Mouse (Mus musculus): ENCODE data around the gene Ptprd. TPM values are rescaled to one million over a fixed set of nuclear protein-coding genes. Genes with fewer than 3 reads are reported as not detected.
A peak's percentile ranks its signal among the peaks of the same experiment; 100 is the strongest.

Ptprd gene
- polyA plus RNA-seq, 1 experiment from 2014 or later = 76.0 TPM

DNA sequence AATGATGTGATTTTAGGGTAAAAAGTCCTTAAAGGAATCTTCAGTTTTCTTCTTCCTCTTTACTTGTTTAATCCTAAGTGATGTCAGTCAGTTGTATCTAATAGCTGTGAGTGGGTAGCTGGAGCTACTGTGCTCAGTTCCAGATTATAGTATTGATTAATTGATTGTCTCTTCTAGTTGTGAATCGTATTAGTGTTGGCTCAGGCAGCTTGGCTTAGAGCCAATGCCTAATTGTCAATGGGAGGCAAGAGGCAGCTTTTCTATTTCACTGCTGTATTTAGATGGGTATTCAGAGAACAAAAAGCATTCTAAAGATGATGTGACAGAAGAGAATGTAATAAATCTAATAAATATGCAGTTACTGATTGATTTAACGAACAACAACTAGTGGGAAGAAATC, 1461.1 kb downstream of the Ptprd start:
- no peak for ATAC-seq (ENCODE audit: low FRiP score, low TSS enrichment)

DNA sequence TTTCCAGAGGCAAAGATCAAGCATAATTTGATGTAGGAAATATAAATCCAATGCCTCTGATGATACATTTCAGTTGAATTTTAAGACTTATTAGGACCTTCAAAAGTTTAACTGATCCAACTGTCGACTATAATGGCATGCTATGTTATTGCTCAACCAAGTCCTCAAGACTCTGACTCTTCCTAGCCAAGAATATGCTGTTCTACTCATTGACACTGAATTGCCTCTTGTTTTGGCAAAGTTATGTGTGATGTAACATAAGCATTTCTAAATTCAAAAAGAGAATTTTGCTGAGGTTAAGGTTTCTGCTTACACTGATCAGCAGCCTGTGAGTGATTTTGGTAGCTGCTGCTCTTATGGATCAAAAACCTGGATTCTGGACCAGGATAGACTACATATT, 1475.9 kb downstream of the Ptprd start:
- DNase-seq (no peak), ATAC-seq (ENCODE audit: low FRiP score, low TSS enrichment) (no peak)
- H3K9me3 ChIP-seq (ENCODE audit: control insufficient read depth, low read length) = no peaks in the 10 kb centered on the region
- no peaks in the 10 kb centered on the region for H3K27me3 ChIP-seq (ENCODE audit: control insufficient read depth, insufficient read depth, low read length)
- no peak overlapping the region for H3K9ac ChIP-seq (replicated peaks; ENCODE audit: low read length)
- H3K4me3 ChIP-seq (replicated peaks; ENCODE audit: low read depth, low read length) = no peak overlapping the region
- no peaks in the 10 kb centered on the region for H3K36me3 ChIP-seq (ENCODE audit: control insufficient read depth, insufficient read depth, low read length)
- no peaks in the 10 kb centered on the region for H3K4me1 ChIP-seq (ENCODE audit: control insufficient read depth, insufficient read depth, low read length)
- 72% methylated on average over 1 of the region's 1 CpGs for WGBS
- H3K4me2 ChIP-seq (ENCODE audit: low read length) = no peak overlapping the region
- no peak overlapping the region for H3K27ac ChIP-seq (replicated peaks; ENCODE audit: low read depth, low read length)

More for the DNA sequence above, 1461.1 kb downstream of the Ptprd start:
- no peaks in the 10 kb centered on the region for H3K27me3 ChIP-seq (ENCODE audit: control insufficient read depth, insufficient read depth, low read length)
- peak; percentile 56 for DNase-seq
- 51% methylated on average over 2 of the region's 2 CpGs for WGBS
- no peak overlapping the region for H3K4me2 ChIP-seq (ENCODE audit: low read length)
- no peaks in the 10 kb centered on the region for H3K9me3 ChIP-seq (ENCODE audit: control insufficient read depth, low read length)
- no peaks in the 10 kb centered on the region for H3K4me1 ChIP-seq (ENCODE audit: control insufficient read depth, insufficient read depth, low read length)
- no peak overlapping the region for H3K4me3 ChIP-seq (replicated peaks; ENCODE audit: low read depth, low read length)
- no peak overlapping the region for H3K27ac ChIP-seq (replicated peaks; ENCODE audit: low read depth, low read length)
- H3K9ac ChIP-seq (replicated peaks; ENCODE audit: low read length) = no peak overlapping the region
- H3K36me3 ChIP-seq (ENCODE audit: control insufficient read depth, insufficient read depth, low read length) = no peaks in the 10 kb centered on the region

GRCm38 (mm10) chr4:76675726-76676125, 1536.0 kb downstream of the Ptprd start:
- DNase-seq (no peak), ATAC-seq (ENCODE audit: low FRiP score, low TSS enrichment) (no peak)
- no peaks in the 10 kb centered on the region for H3K4me1 ChIP-seq (ENCODE audit: control insufficient read depth, insufficient read depth, low read length)
- no peaks in the 10 kb centered on the region for H3K9me3 ChIP-seq (ENCODE audit: control insufficient read depth, low read length)
- no peak overlapping the region for H3K27ac ChIP-seq (replicated peaks; ENCODE audit: low read depth, low read length)
- H3K4me2 ChIP-seq (ENCODE audit: low read length) = no peak overlapping the region
- no peaks in the 10 kb centered on the region for H3K36me3 ChIP-seq (ENCODE audit: control insufficient read depth, insufficient read depth, low read length)
- no peak overlapping the region for H3K4me3 ChIP-seq (replicated peaks; ENCODE audit: low read depth, low read length)
- WGBS = 90% methylated on average over 3 of the region's 3 CpGs
- no peak overlapping the region for H3K9ac ChIP-seq (replicated peaks; ENCODE audit: low read length)
- no peaks in the 10 kb centered on the region for H3K27me3 ChIP-seq (ENCODE audit: control insufficient read depth, insufficient read depth, low read length)

DNA sequence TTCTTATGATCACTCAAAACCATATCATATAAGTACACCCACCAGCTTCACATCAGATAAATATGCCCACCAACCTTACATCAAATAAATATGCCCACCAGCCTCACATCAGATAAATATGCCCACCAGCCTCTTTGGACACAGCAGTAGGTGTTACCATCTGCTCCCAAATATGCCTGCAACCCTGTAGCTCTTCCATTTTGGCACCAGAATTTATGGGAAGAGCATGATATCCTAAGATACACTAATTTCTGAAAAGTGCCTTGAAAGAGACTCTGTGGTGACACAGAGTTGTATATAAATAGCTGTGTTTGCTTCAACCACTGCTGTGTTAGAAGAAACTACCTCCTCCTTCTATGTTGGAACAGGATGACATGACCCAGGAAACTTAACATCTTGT, 1538.5 kb downstream of the Ptprd start:
- Histone ChIP-seq H3K4me3 (replicated peaks; ENCODE audit: low read depth, low read length) (no peak overlapping the region), H3K4me2 (ENCODE audit: low read length) (no peak overlapping the region), H3K4me1 (ENCODE audit: control insufficient read depth, insufficient read depth, low read length) (no peaks in the 10 kb centered on the region), H3K27ac (replicated peaks; ENCODE audit: low read depth, low read length) (no peak overlapping the region), H3K27me3 (ENCODE audit: control insufficient read depth, insufficient read depth, low read length) (no peaks in the 10 kb centered on the region), H3K36me3 (ENCODE audit: control insufficient read depth, insufficient read depth, low read length) (no peaks in the 10 kb centered on the region), H3K9ac (replicated peaks; ENCODE audit: low read length) (no peak overlapping the region), H3K9me3 (ENCODE audit: control insufficient read depth, low read length) (no peaks in the 10 kb centered on the region)
- no peak for DNase-seq
- ATAC-seq (ENCODE audit: low FRiP score, low TSS enrichment) = no peak

- no peak overlapping the region for H3K27ac ChIP-seq (replicated peaks; ENCODE audit: low read depth, low read length)
- H3K4me3 ChIP-seq (replicated peaks; ENCODE audit: low read depth, low read length) = no peak overlapping the region
- H3K9ac ChIP-seq (replicated peaks; ENCODE audit: low read length) = no peak overlapping the region
- no peaks in the 10 kb centered on the region for H3K9me3 ChIP-seq (ENCODE audit: control insufficient read depth, low read length)
- no peaks in the 10 kb centered on the region for H3K36me3 ChIP-seq (ENCODE audit: control insufficient read depth, insufficient read depth, low read length)
- H3K27me3 ChIP-seq (ENCODE audit: control insufficient read depth, insufficient read depth, low read length) = no peaks in the 10 kb centered on the region
- H3K4me2 ChIP-seq (ENCODE audit: low read length) = no peak overlapping the region
- ATAC-seq (ENCODE audit: low FRiP score, low TSS enrichment) (no peak), DNase-seq (no peak)
- no peaks in the 10 kb centered on the region for H3K4me1 ChIP-seq (ENCODE audit: control insufficient read depth, insufficient read depth, low read length)
Observed at GRCm38 (mm10) chr4:76672653-76673052, 1539.1 kb downstream of the Ptprd start.

GRCm38 (mm10) chr4:76661725-76662124, 1550.0 kb downstream of the Ptprd start:
- Histone ChIP-seq H3K27ac (replicated peaks; ENCODE audit: low read depth, low read length) (no peak overlapping the region), H3K4me3 (replicated peaks; ENCODE audit: low read depth, low read length) (no peak overlapping the region), H3K4me2 (ENCODE audit: low read length) (no peak overlapping the region), H3K36me3 (ENCODE audit: control insufficient read depth, insufficient read depth, low read length) (no peaks in the 10 kb centered on the region), H3K27me3 (ENCODE audit: control insufficient read depth, insufficient read depth, low read length) (no peaks in the 10 kb centered on the region), H3K9me3 (ENCODE audit: control insufficient read depth, low read length) (no peaks in the 10 kb centered on the region), H3K9ac (replicated peaks; ENCODE audit: low read length) (no peak overlapping the region), H3K4me1 (ENCODE audit: control insufficient read depth, insufficient read depth, low read length) (no peaks in the 10 kb centered on the region)
- 54% methylated on average over 4 of the region's 4 CpGs for WGBS
- no peak for DNase-seq
- no peak for ATAC-seq (ENCODE audit: low FRiP score, low TSS enrichment)

GRCm38 (mm10) chr4:76660146-76660545, 1551.6 kb downstream of the Ptprd start:
- Histone ChIP-seq H3K4me1 (ENCODE audit: control insufficient read depth, insufficient read depth, low read length) (no peaks in the 10 kb centered on the region), H3K27ac (replicated peaks; ENCODE audit: low read depth, low read length) (no peak overlapping the region), H3K4me3 (replicated peaks; ENCODE audit: low read depth, low read length) (no peak overlapping the region), H3K27me3 (ENCODE audit: control insufficient read depth, insufficient read depth, low read length) (no peaks in the 10 kb centered on the region), H3K4me2 (ENCODE audit: low read length) (no peak overlapping the region), H3K36me3 (ENCODE audit: control insufficient read depth, insufficient read depth, low read length) (no peaks in the 10 kb centered on the region), H3K9ac (replicated peaks; ENCODE audit: low read length) (no peak overlapping the region), H3K9me3 (ENCODE audit: control insufficient read depth, low read length) (no peaks in the 10 kb centered on the region)
- DNase-seq = no peak
- ATAC-seq (ENCODE audit: low FRiP score, low TSS enrichment) = no peak
- WGBS = 84% methylated on average over 2 of the region's 2 CpGs

- no peak overlapping the region for H3K27ac ChIP-seq (replicated peaks; ENCODE audit: low read depth, low read length)
- no peaks in the 10 kb centered on the region for H3K27me3 ChIP-seq (ENCODE audit: control insufficient read depth, insufficient read depth, low read length)
- no peak overlapping the region for H3K4me2 ChIP-seq (ENCODE audit: low read length)
- ATAC-seq (ENCODE audit: low FRiP score, low TSS enrichment) = no peak
- H3K4me1 ChIP-seq (ENCODE audit: control insufficient read depth, insufficient read depth, low read length) = no peaks in the 10 kb centered on the region
- H3K36me3 ChIP-seq (ENCODE audit: control insufficient read depth, insufficient read depth, low read length) = no peaks in the 10 kb centered on the region
- no peak for DNase-seq
- no peaks in the 10 kb centered on the region for H3K9me3 ChIP-seq (ENCODE audit: control insufficient read depth, low read length)
- WGBS = 87% methylated on average over 3 of the region's 3 CpGs
- no peak overlapping the region for H3K9ac ChIP-seq (replicated peaks; ENCODE audit: low read length)
- H3K4me3 ChIP-seq (replicated peaks; ENCODE audit: low read depth, low read length) = no peak overlapping the region
Observed at GRCm38 (mm10) chr4:76656734-76657133, 1555.0 kb downstream of the Ptprd start.

- Histone ChIP-seq H3K4me3 (replicated peaks; ENCODE audit: low read depth, low read length) (no peak overlapping the region), H3K4me2 (ENCODE audit: low read length) (no peak overlapping the region), H3K36me3 (ENCODE audit: control insufficient read depth, insufficient read depth, low read length) (no peaks in the 10 kb centered on the region), H3K9me3 (ENCODE audit: control insufficient read depth, low read length) (no peaks in the 10 kb centered on the region), H3K9ac (replicated peaks; ENCODE audit: low read length) (no peak overlapping the region), H3K27me3 (ENCODE audit: control insufficient read depth, insufficient read depth, low read length) (no peaks in the 10 kb centered on the region), H3K27ac (replicated peaks; ENCODE audit: low read depth, low read length) (no peak overlapping the region), H3K4me1 (ENCODE audit: control insufficient read depth, insufficient read depth, low read length) (no peaks in the 10 kb centered on the region)
- ATAC-seq (ENCODE audit: low FRiP score, low TSS enrichment) = no peak
- 93% methylated on average over 2 of the region's 2 CpGs for WGBS
- no peak for DNase-seq
Observed at GRCm38 (mm10) chr4:76652971-76653370, 1558.8 kb downstream of the Ptprd start.
